8 mouse cellular contexts compared by ENCODE assay signal in genomic region chrX:108832674-108833189, GRCm38 (mm10). TPM values are rescaled to one million over a fixed set of nuclear protein-coding genes. Genes with fewer than 3 reads are reported as not detected.
DNase-seq lines count a peak whose midpoint lies in the region; ATAC-seq lines count a peak whose summit lies in the region.

No protein-coding gene starts in this region.

- 17% methylated on average over 13 of the region's 13 CpGs for WGBS in forebrain, embryonic 10.5 days
- WGBS in heart, embryonic 16.5 days: 9% methylated on average over 13 of the region's 13 CpGs
- WGBS in liver, embryonic 15.5 days (ENCODE audit: insufficient replicate concordance): 14% methylated on average over 13 of the region's 13 CpGs
- WGBS in neural tube, embryonic 12.5 days: 12% methylated on average over 13 of the region's 13 CpGs

- no peaks in the 10 kb centered on the region for H3K36me3 ChIP-seq in forebrain, embryonic 10.5 days (replicated peaks)
- no peaks in the 10 kb centered on the region for H3K36me3 ChIP-seq in heart, embryonic 16.5 days (ENCODE audit: control insufficient read depth, insufficient read depth)
- no peaks in the 10 kb centered on the region for H3K36me3 ChIP-seq in liver, embryonic 15.5 days (replicated peaks)
- H3K36me3 ChIP-seq in neural tube, embryonic 12.5 days: no peaks in the 10 kb centered on the region

- peak; percentile 69 for DNase-seq in c-Kit-negative CD71-positive TER-119-positive erythroid progenitor cells, embryonic 14.5 days (ENCODE audit: low read depth, low spot score)
- DNase-seq in forebrain, embryonic 10.5 days (ENCODE audit: extremely low spot score, low spot score): peak; percentile 55
- peak; percentile 84 to 89 for DNase-seq in kidney, postnatal 36 days
- DNase-seq in telencephalon, adult 2 months (ENCODE audit: low read depth, low spot score): peak; percentile 85

- no peaks in the 10 kb centered on the region for H3K27me3 ChIP-seq in forebrain, embryonic 10.5 days (ENCODE audit: poor library complexity, severe bottlenecking)
- H3K27me3 ChIP-seq in heart, embryonic 16.5 days (ENCODE audit: control insufficient read depth, insufficient read depth, low read length): no peaks in the 10 kb centered on the region
- H3K27me3 ChIP-seq in liver, embryonic 15.5 days: no peaks in the 10 kb centered on the region
- H3K27me3 ChIP-seq in neural tube, embryonic 12.5 days (replicated peaks): no peaks in the 10 kb centered on the region

- H3K9me3 ChIP-seq in forebrain, embryonic 10.5 days: no peaks in the 10 kb centered on the region
- H3K9me3 ChIP-seq in heart, embryonic 16.5 days (replicated peaks; ENCODE audit: control insufficient read depth, low read length): no peaks in the 10 kb centered on the region
- no peaks in the 10 kb centered on the region for H3K9me3 ChIP-seq in liver, embryonic 15.5 days (replicated peaks)
- H3K9me3 ChIP-seq in neural tube, embryonic 12.5 days: no peaks in the 10 kb centered on the region

- H3K4me2 ChIP-seq in heart, embryonic 16.5 days (ENCODE audit: low read depth, low read length): peak overlapping the region; percentile 62
- peak overlapping the region; percentile 73 for H3K4me2 ChIP-seq in liver, embryonic 15.5 days
- H3K4me2 ChIP-seq in neural tube, embryonic 12.5 days (replicated peaks): peak overlapping the region; percentile 56

- no peaks in the 10 kb centered on the region for H3K4me1 ChIP-seq in forebrain, embryonic 10.5 days
- H3K4me1 ChIP-seq in heart, embryonic 16.5 days (ENCODE audit: control insufficient read depth, insufficient read depth, low read length): no peaks in the 10 kb centered on the region
- H3K4me1 ChIP-seq in liver, embryonic 15.5 days (replicated peaks): 0 out of 2 replicates have a peak, but pooled peaks cover 3% of the 10 kb centered on the region
- H3K4me1 ChIP-seq in neural tube, embryonic 12.5 days: no peaks in the 10 kb centered on the region

- H3K9ac ChIP-seq in heart, embryonic 16.5 days (ENCODE audit: low read length): peak overlapping the region; percentile 49
- peak overlapping the region; percentile 66 for H3K9ac ChIP-seq in liver, embryonic 15.5 days
- H3K9ac ChIP-seq in neural tube, embryonic 12.5 days: peak overlapping the region; percentile 61

- H3K27ac ChIP-seq in forebrain, embryonic 10.5 days: peak overlapping the region; percentile 88
- peak overlapping the region; percentile 67 for H3K27ac ChIP-seq in heart, embryonic 16.5 days (ENCODE audit: low read length)
- H3K27ac ChIP-seq in liver, embryonic 15.5 days (replicated peaks): peak overlapping the region; percentile 87
- no peak overlapping the region; the same call in 1 of the 2 replicates for H3K27ac ChIP-seq in neural tube, embryonic 12.5 days

- peak; percentile 75 for ATAC-seq in CD4-positive, CD25-positive, alpha-beta regulatory T cell, adult 4 months
- peak; percentile 71 for ATAC-seq in heart, embryonic 16.5 days (replicated peaks; ENCODE audit: extremely low read depth, insufficient read depth, low FRiP score)
- peak; percentile 61 for ATAC-seq in liver, embryonic 15.5 days (ENCODE audit: insufficient read depth)
- ATAC-seq in neural tube, embryonic 12.5 days (ENCODE audit: low FRiP score, low read depth): peak; percentile 80

- H3K4me3 ChIP-seq in forebrain, embryonic 10.5 days: peak overlapping the region; percentile 63
- H3K4me3 ChIP-seq in heart, embryonic 16.5 days (ENCODE audit: low read length): peak overlapping the region; percentile 71
- peak overlapping the region; percentile 68 for H3K4me3 ChIP-seq in liver, embryonic 15.5 days (replicated peaks)
- H3K4me3 ChIP-seq in neural tube, embryonic 12.5 days: peak overlapping the region; percentile 54

RNA-seq across cellular contexts. Expression of gene Brwd3, which starts 1.4 kb away (rescaled TPM):
- polyA plus RNA-seq in CD4-positive, CD25-positive, alpha-beta regulatory T cell, adult 4 months (2017; shearing (Covaris generic)): 1 to 10 TPM; 4.7 to 5.2 TPM
- 3.7 and 3.8 TPM in 2 replicates for polyA plus RNA-seq in forebrain, embryonic 10.5 days (2016; fragmentation: Nextera tagmentation; extraction: Ambion mirVana)
- 1.9 TPM in 2 replicates for polyA plus RNA-seq in heart, embryonic 16.5 days (2015; fragmentation: Nextera tagmentation; extraction: Ambion mirVana)
- polyA plus RNA-seq in liver, embryonic 15.5 days (2015; fragmentation: Nextera tagmentation; extraction: Ambion mirVana): 0.86 and 1.1 TPM in 2 replicates
- 3.4 and 3.8 TPM in 2 replicates for polyA plus RNA-seq in neural tube, embryonic 12.5 days (2016; fragmentation: Nextera tagmentation; extraction: Ambion mirVana)
